Mouse (Mus musculus) intestine, embryonic 14.5 days (tissue): ENCODE measurements around the gene Garem2. TPM values are rescaled to one million over a fixed set of nuclear protein-coding genes. Genes with fewer than 3 reads are reported as not detected.

Experiments used
- ATAC-seq: fragments of 200-750 bp; cut with Nextera tagmentation; replicated peaks from 2 replicates; pipeline ENCODE4 v1.8.0; 2017; ENCODE audit warnings: low read depth, moderate number of reproducible peaks, moderate TSS enrichment, moderate library complexity; ENCODE audit not compliant: low FRiP score, low TSS enrichment
- DNase-seq: peaks from one replicate; pipeline ENCODE4 v3.0.0-alpha.2; 2018; ENCODE audit warnings: low spot score
- H3K27ac ChIP-seq: fragments of 300-500 bp; sonication (generic); 2 replicates; pipeline ENCODE4 v1.5.1; 2014; ENCODE audit warnings: low read depth, mild to moderate bottlenecking, control low read depth
- H3K27me3 ChIP-seq: fragments of 300-500 bp; sonication (generic); replicated peaks from 2 replicates; pipeline ENCODE4 v1.6.1; 2014; ENCODE audit warnings: low read length, control low read depth; ENCODE audit not compliant: control insufficient read depth, insufficient read depth
- H3K36me3 ChIP-seq: fragments of 300-500 bp; sonication (generic); 2 replicates; pipeline ENCODE4 v1.6.1; 2014; ENCODE audit warnings: low read length, control low read depth; ENCODE audit not compliant: control insufficient read depth, insufficient read depth
- H3K4me1 ChIP-seq: fragments of 300-500 bp; sonication (generic); replicated peaks from 2 replicates; pipeline ENCODE4 v1.6.1; 2014; ENCODE audit warnings: low read length, control low read depth, mixed read lengths; ENCODE audit not compliant: control insufficient read depth, insufficient read depth
- H3K4me2 ChIP-seq: fragments of 300-500 bp; sonication (generic); 2 replicates; pipeline ENCODE4 v1.6.1; 2014; ENCODE audit warnings: low read length
- H3K4me3 ChIP-seq: fragments of 300-500 bp; sonication (generic); 2 replicates; pipeline ENCODE4 v1.5.1; 2014; ENCODE audit warnings: low read depth, low read length, control low read depth, mixed read lengths
- H3K9ac ChIP-seq: fragments of 300-500 bp; sonication (generic); 2 replicates; pipeline ENCODE4 v1.6.1; 2014; ENCODE audit warnings: mild to moderate bottlenecking, low read length
- H3K9me3 ChIP-seq: fragments of 300-500 bp; sonication (generic); 2 replicates; pipeline ENCODE4 v1.6.1; 2016; ENCODE audit warnings: low read length, control low read depth; ENCODE audit not compliant: control insufficient read depth
- WGBS: fragments of 180-500 bp; shearing (Covaris S2); extraction: QIAGEN DNeasy Blood & Tissue Kit; methylation state at CpG from one replicate; pipeline ENCODE4 v1.1.7; 2014; 5-methylcytosine and 5-hydroxymethylcytosine counted together
- polyA plus RNA-seq: library from polyadenylated mRNA; unstranded; fragments of >200 nt; fragmentation: Nextera tagmentation; extraction: Ambion mirVana; gene quantifications from 2 replicates; pipeline ENCODE4 v1.2.1, GENCODE M21; 2014

Gene Garem2
- polyA plus RNA-seq, 1 experiment from 2014 or later: 0.60 TPM

GRCm38 (mm10) chr5:30108233-30108632, 3.3 kb downstream of the Garem2 start:
- Histone ChIP-seq H3K4me3 (no peak overlapping the region), H3K4me2 (no peak overlapping the region), H3K36me3 (no peaks in the 10 kb centered on the region), H3K9ac (no peak overlapping the region), H3K9me3 (no peaks in the 10 kb centered on the region), H3K4me1 (peaks cover 29% of the 10 kb centered on the region), H3K27me3 (peaks cover 57% of the 10 kb centered on the region), H3K27ac (no peak overlapping the region)
- ATAC-seq (no peak), DNase-seq (peak; percentile 50)
- WGBS: 84% methylated on average over 6 of the region's 6 CpGs

DNA sequence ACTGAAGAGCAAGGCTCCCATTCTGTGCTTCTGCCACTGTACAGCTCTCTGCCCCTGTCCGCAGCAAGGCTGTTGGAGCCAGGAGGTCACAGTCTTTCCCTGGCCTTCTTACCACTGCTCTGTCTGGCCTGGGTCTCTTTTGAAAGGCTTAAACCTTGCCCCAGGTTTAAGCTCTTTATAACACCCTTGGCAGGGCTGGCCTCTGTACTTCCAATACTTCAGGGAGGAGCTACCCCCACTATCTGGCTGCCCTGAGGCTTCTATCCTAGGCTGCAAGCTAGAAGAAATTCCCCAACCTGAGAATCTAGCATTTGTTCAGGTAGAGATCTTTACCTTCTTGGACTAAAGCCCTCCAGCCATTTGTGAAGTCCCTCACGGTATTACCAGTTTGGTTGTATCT, 4.9 kb downstream of the Garem2 start:
- Histone ChIP-seq H3K27me3 (peaks cover 53% of the 10 kb centered on the region), H3K4me2 (peak overlapping the region; percentile 47), H3K4me1 (peaks cover 31% of the 10 kb centered on the region), H3K4me3 (no peak overlapping the region), H3K36me3 (no peaks in the 10 kb centered on the region), H3K27ac (peak overlapping the region; percentile 16; the same call in 1 of the 2 replicates), H3K9me3 (no peaks in the 10 kb centered on the region), H3K9ac (no peak overlapping the region)
- 55% methylated on average over 2 of the region's 2 CpGs for WGBS
- ATAC-seq (no peak), DNase-seq (no peak)

- H3K27ac ChIP-seq: peak overlapping the region; percentile 16; the same call in 1 of the 2 replicates
- H3K9ac ChIP-seq: 0 out of 2 replicates have a peak overlapping the region, but pooled peaks have one; percentile 7
- 12% methylated on average over 22 of the region's 22 CpGs for WGBS
- ATAC-seq (no peak), DNase-seq (peak; percentile 64)
- no peaks in the 10 kb centered on the region for H3K9me3 ChIP-seq
- H3K36me3 ChIP-seq: no peaks in the 10 kb centered on the region
- peaks cover 53% of the 10 kb centered on the region for H3K27me3 ChIP-seq
- peaks cover 28% of the 10 kb centered on the region for H3K4me1 ChIP-seq
- peak overlapping the region; percentile 47 for H3K4me2 ChIP-seq
- H3K4me3 ChIP-seq: 0 out of 2 replicates have a peak overlapping the region, but pooled peaks have one; percentile 8
Observed at GRCm38 (mm10) chr5:30110371-30111060, 5.6 kb downstream of the Garem2 start.

DNA sequence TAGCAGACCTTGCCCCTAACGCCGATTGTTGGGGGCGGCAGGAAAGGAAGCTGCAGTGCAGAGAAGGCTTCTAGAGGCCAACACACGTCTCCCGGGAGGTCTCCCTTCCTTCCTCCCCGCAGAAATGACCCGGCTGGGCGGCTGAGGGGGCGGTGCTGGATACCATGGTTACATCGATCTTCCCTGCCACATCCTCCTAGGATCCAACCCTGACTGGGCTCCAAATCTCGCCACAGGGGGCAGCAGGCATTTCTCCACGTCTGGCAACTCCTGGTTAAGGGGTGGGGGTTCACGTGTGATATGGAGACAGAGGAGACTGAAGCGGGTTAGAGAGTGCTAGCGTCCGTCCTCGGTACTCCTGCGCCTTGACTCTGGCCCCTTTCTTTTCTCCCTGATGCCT, 6.2 kb downstream of the Garem2 start:
- 0 out of 2 replicates have a peak overlapping the region, but pooled peaks have one; percentile 16 for H3K27ac ChIP-seq
- peak overlapping the region; percentile 47 for H3K4me2 ChIP-seq
- 0 out of 2 replicates have a peak overlapping the region, but pooled peaks have one; percentile 7 for H3K9ac ChIP-seq
- 1% methylated on average over 18 of the region's 18 CpGs for WGBS
- H3K4me3 ChIP-seq: 0 out of 2 replicates have a peak overlapping the region, but pooled peaks have one; percentile 8
- H3K4me1 ChIP-seq: peaks cover 26% of the 10 kb centered on the region
- H3K36me3 ChIP-seq: no peaks in the 10 kb centered on the region
- DNase-seq (peak; percentile 82), ATAC-seq (peak; percentile 28)
- peaks cover 50% of the 10 kb centered on the region for H3K27me3 ChIP-seq
- no peaks in the 10 kb centered on the region for H3K9me3 ChIP-seq

- H3K9ac ChIP-seq: no peak overlapping the region
- peaks cover 44% of the 10 kb centered on the region for H3K27me3 ChIP-seq
- no peak for DNase-seq
- no peak overlapping the region for H3K4me2 ChIP-seq
- peaks cover 26% of the 10 kb centered on the region for H3K4me1 ChIP-seq
- no peak overlapping the region for H3K27ac ChIP-seq
- no peaks in the 10 kb centered on the region for H3K9me3 ChIP-seq
- no peak for ATAC-seq
- no peaks in the 10 kb centered on the region for H3K36me3 ChIP-seq
- 74% methylated on average over 3 of the region's 3 CpGs for WGBS
- no peak overlapping the region for H3K4me3 ChIP-seq
Observed at GRCm38 (mm10) chr5:30111771-30112170, 6.8 kb downstream of the Garem2 start.

DNA sequence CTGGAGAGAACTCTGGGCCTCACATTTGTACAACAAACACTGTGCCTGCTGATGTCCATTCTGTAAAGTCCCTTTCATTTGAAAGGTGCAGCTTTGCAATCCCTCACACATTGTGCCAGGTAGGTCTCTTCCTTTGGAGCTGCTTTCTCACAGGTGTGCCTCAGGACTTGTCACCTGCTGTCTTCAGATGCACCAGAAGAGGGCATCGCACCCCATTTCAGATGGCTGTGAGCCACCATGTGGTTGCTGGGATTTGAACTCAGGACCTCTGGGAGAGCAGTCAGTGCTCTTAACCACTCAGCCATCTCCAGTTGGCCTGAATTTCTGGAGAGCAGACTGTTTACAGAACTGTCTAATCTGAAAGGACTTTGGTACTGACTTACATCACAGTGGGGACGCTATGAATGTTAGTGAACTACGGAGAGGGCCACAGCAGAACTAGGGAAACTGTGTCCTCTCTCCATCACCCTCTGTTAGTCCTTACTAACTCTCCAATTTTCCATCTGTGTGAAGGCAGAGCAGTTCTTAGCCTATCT, 7.6 kb downstream of the Garem2 start:
- Histone ChIP-seq H3K9ac (no peak overlapping the region), H3K4me2 (no peak overlapping the region), H3K9me3 (no peaks in the 10 kb centered on the region), H3K4me3 (no peak overlapping the region), H3K27ac (no peak overlapping the region), H3K4me1 (peaks cover 23% of the 10 kb centered on the region), H3K36me3 (0 out of 2 replicates have a peak, but pooled peaks cover under 1% of the 10 kb centered on the region), H3K27me3 (peaks cover 36% of the 10 kb centered on the region)
- WGBS: 83% methylated on average over 3 of the region's 3 CpGs
- DNase-seq: no peak
- ATAC-seq: no peak

DNA sequence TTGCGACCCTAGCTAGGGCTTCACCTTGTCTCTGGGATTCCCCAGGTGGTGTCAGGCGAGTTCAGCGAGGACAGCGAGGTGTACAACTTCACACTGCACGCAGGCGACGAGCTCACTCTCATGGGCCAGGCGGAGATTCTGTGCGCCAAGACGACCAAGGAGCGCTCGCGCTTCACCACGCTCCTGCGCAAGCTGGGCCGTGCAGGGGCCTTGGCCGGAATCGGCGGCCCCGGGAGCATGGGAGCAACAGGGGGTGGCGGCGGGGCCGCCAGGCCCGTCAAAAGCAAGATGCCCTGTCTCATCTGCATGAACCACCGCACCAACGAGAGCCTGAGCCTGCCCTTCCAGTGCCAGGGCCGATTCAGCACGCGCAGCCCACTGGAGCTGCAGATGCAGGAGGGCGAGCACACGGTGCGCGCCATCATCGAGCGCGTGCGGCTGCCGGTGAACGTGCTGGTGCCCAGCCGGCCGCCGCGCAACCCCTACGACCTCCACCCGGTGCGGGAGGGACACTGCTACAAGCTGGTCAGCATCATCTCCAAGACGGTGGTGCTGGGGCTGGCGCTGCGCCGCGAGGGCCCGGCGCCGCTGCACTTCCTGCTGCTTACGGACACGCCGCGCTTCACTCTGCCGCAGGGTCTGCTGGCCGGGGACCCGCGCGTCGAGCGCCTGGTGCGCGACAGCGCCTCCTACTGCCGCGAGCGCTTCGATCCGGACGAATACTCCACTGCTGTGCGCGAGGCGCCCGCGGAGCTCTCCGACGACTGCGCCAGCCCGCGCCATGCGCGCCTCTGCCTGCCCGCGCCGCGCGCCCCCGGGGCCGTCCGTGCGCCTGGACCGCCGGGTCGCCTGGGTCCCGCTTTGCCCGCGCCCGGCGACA, 9.2 kb downstream of the Garem2 start:
- no peak overlapping the region for H3K27ac ChIP-seq
- peak overlapping the region; percentile 95 for H3K4me2 ChIP-seq
- H3K4me1 ChIP-seq: peaks cover 23% of the 10 kb centered on the region
- under 1% methylated on average over 99 of the region's 103 CpGs for WGBS
- H3K27me3 ChIP-seq: peaks cover 32% of the 10 kb centered on the region
- no peaks in the 10 kb centered on the region for H3K9me3 ChIP-seq
- peak; percentile 89 for DNase-seq
- peak; percentile 66 for ATAC-seq
- H3K4me3 ChIP-seq: peak overlapping the region; percentile 50
- peak overlapping the region; percentile 53 for H3K9ac ChIP-seq
- H3K36me3 ChIP-seq: peaks cover 14% of the 10 kb centered on the region

GRCm38 (mm10) chr5:30114761-30115140, 9.8 kb downstream of the Garem2 start:
- H3K36me3 ChIP-seq: peaks cover 20% of the 10 kb centered on the region
- no peak for ATAC-seq
- WGBS: under 1% methylated on average over 28 of the region's 28 CpGs
- peak overlapping the region; percentile 53 for H3K9ac ChIP-seq
- peaks cover 32% of the 10 kb centered on the region for H3K27me3 ChIP-seq
- peak; percentile 74 for DNase-seq
- no peaks in the 10 kb centered on the region for H3K9me3 ChIP-seq
- peaks cover 23% of the 10 kb centered on the region for H3K4me1 ChIP-seq
- peak overlapping the region; percentile 50 for H3K4me3 ChIP-seq
- H3K4me2 ChIP-seq: peak overlapping the region; percentile 95
- H3K27ac ChIP-seq: no peak overlapping the region
